Mouse (Mus musculus): ENCODE measurements around the gene Rnls. TPM values are rescaled to one million over a fixed set of nuclear protein-coding genes. Genes with fewer than 3 reads are reported as not detected.
A peak's percentile ranks its signal among the peaks of the same experiment; 100 is the strongest.

Rnls gene
- total and polyA plus RNA-seq, 3 experiments, result 1.7 to 3.7 (median 2.8) TPM

DNA sequence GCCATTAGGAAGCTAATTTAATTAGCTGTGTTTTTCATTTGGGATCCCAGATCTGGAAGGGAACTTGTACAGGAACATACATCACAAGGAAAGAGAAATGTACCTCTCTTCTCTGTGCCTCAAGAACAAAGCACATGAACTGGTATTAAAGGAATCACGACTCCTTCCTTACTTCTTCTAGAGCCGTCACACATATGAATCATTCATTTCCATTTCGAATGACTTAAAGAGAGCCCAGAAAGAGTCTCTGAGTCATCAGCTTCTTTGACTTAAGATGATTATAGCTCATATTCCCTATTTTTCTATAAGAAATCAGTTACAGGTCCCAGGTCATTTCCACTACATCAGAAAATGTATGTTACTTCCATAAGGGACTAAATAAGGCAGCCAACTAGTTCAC lies 159.2 kb downstream of the Rnls start:
- no peaks in the 10 kb centered on the region for H3K9me3 ChIP-seq (replicated peaks; ENCODE audit: low read length)
- H3K27ac ChIP-seq (ENCODE audit: insufficient read depth, low read depth), result no peak overlapping the region
- H3K27me3 ChIP-seq (replicated peaks), result no peaks in the 10 kb centered on the region
- DNase-seq (ENCODE audit: extremely low read depth), result no peak
- TF ChIP-seq PAX5 (IDR thresholded peaks at IDR 0.05; ENCODE audit: low read length) (no peak), MAX (IDR thresholded peaks at IDR 0.05; ENCODE audit: low read length) (no peak), TCF12 (IDR thresholded peaks at IDR 0.05; ENCODE audit: low read depth, low read length) (no peak), KAT2A (IDR thresholded peaks at IDR 0.05; ENCODE audit: insufficient replicate concordance, low read length) (no peak), CHD1 (IDR thresholded peaks at IDR 0.05; ENCODE audit: low read depth, low read length) (no peak), NELFE (IDR thresholded peaks at IDR 0.05; ENCODE audit: low read depth, low read length) (no peak), ELF1 (IDR thresholded peaks at IDR 0.05; ENCODE audit: low read depth, low read length) (no peak), RAD21 (IDR thresholded peaks at IDR 0.05; ENCODE audit: low read depth, low read length) (no peak), USF2 (conservative IDR thresholded peaks at IDR 0.05; ENCODE audit: low read depth, low read length) (no peak), ETS1 (conservative IDR thresholded peaks at IDR 0.05; ENCODE audit: low read depth, low read length) (no peak), USF1 (IDR thresholded peaks at IDR 0.05; ENCODE audit: low read depth, low read length) (no peak), ZNF384 (IDR thresholded peaks at IDR 0.05; ENCODE audit: low read depth, low read length) (no peak)
- dilution Hi-C loops (cut with MboI; ENCODE audit: extremely low pct_ligation_motif_present, extremely low pct_unique_long_range_greater_than_20kb, low sequenced_read_pairs) (no loop called here), in situ Hi-C loops (cut with MboI; ENCODE audit: low pct_ligation_motif_present, low pct_unique_long_range_greater_than_20kb, low sequenced_read_pairs) (loop anchor here (25.0 kb wide), 1 partner anchor 129 kb away; no protein-coding TSS in a partner anchor)
- H3K4me1 ChIP-seq (ENCODE audit: control insufficient read depth in 1 of 2, insufficient read depth in 2 of 2), result no peaks in the 10 kb centered on the region; a peak in 1 of 4 replicates
- no peak overlapping the region for H3K4me2 ChIP-seq (ENCODE audit: insufficient read depth, low read depth, poor library complexity, severe bottlenecking)
- no peaks in the 10 kb centered on the region for H3K79me2 ChIP-seq (replicated peaks; ENCODE audit: control insufficient read depth, extremely low read depth, insufficient read depth, poor library complexity, severe bottlenecking)
- no peak overlapping the region for H3K9ac ChIP-seq (ENCODE audit: insufficient read depth, low read depth)
- H3K4me3 ChIP-seq (replicated peaks in 1 of 3; ENCODE audit: low read depth in 2 of 3, low read length in 2 of 3, poor library complexity in 1 of 3), result no peak overlapping the region
- no peaks in the 10 kb centered on the region for H3K36me3 ChIP-seq (replicated peaks in 1 of 2; ENCODE audit: control insufficient read depth in 1 of 2, insufficient read depth in 1 of 2, low read length in 1 of 2)

DNA sequence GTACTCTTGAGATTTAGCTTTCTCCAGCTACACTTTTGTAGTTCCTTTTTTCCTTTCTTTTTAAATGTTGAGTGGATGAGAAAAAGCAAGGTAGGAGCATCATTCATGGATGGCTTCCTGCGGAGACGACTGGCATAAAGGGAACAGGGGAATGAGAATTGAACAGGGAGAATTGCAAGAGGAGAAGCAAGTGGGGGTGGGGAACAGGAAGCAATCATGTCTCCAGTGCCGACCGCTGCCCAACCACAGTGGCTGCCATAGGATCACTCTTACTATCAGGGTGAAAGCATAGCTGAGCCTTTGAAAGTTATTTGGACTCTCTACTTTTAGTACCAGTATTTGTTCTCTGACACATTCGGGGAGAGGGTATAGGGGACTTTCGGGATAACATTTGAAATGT lies 160.8 kb downstream of the Rnls start:
- Histone ChIP-seq H3K36me3 (replicated peaks in 1 of 2; ENCODE audit: control insufficient read depth in 1 of 2, insufficient read depth in 1 of 2, low read length in 1 of 2) (no peaks in the 10 kb centered on the region), H3K27ac (ENCODE audit: insufficient read depth, low read depth) (no peak overlapping the region), H3K79me2 (replicated peaks; ENCODE audit: control insufficient read depth, extremely low read depth, insufficient read depth, poor library complexity, severe bottlenecking) (no peaks in the 10 kb centered on the region), H3K9me3 (replicated peaks; ENCODE audit: low read length) (no peaks in the 10 kb centered on the region), H3K9ac (ENCODE audit: insufficient read depth, low read depth) (no peak overlapping the region), H3K27me3 (replicated peaks) (no peaks in the 10 kb centered on the region), H3K4me2 (ENCODE audit: insufficient read depth, low read depth, poor library complexity, severe bottlenecking) (peak overlapping the region; percentile 37), H3K4me3 (replicated peaks in 1 of 3; ENCODE audit: low read depth in 2 of 3, low read length in 2 of 3, poor library complexity in 1 of 3) (no peak overlapping the region), H3K4me1 (ENCODE audit: control insufficient read depth in 1 of 2, insufficient read depth in 2 of 2) (0 out of 4 replicates have a peak, but pooled peaks cover 0 to 2% of the 10 kb centered on the region in 2 experiments)
- no peak for DNase-seq (ENCODE audit: extremely low read depth)
- in situ Hi-C loops (cut with MboI; ENCODE audit: low pct_ligation_motif_present, low pct_unique_long_range_greater_than_20kb, low sequenced_read_pairs) (loop anchor here (25.0 kb wide), 1 partner anchor 131 kb away; no protein-coding TSS in a partner anchor), dilution Hi-C loops (cut with MboI; ENCODE audit: extremely low pct_ligation_motif_present, extremely low pct_unique_long_range_greater_than_20kb, low sequenced_read_pairs) (no loop called here)
- TF ChIP-seq ZC3H11A (IDR thresholded peaks at IDR 0.05; ENCODE audit: low read depth, low read length) (no peak), MYC (IDR thresholded peaks at IDR 0.05; ENCODE audit: low read depth, low read length) (no peak), NRF1 (IDR thresholded peaks at IDR 0.05; ENCODE audit: low read depth, low read length) (no peak), USF1 (IDR thresholded peaks at IDR 0.05; ENCODE audit: low read depth, low read length) (no peak), EP300 (IDR thresholded peaks at IDR 0.05; ENCODE audit: low read length) (no peak), ZMIZ1 (IDR thresholded peaks at IDR 0.05; ENCODE audit: low read depth, low read length) (no peak), ZNF384 (IDR thresholded peaks at IDR 0.05; ENCODE audit: low read depth, low read length) (no peak), MAZ (IDR thresholded peaks at IDR 0.05; ENCODE audit: low read depth, low read length) (no peak), TBP (conservative IDR thresholded peaks at IDR 0.05; ENCODE audit: low read depth, low read length) (no peak), CHD1 (IDR thresholded peaks at IDR 0.05; ENCODE audit: low read depth, low read length) (no peak), PAX5 (IDR thresholded peaks at IDR 0.05; ENCODE audit: low read length) (no peak), USF2 (conservative IDR thresholded peaks at IDR 0.05; ENCODE audit: low read depth, low read length) (no peak), ELF1 (IDR thresholded peaks at IDR 0.05; ENCODE audit: low read depth, low read length) (no peak), NELFE (IDR thresholded peaks at IDR 0.05; ENCODE audit: low read depth, low read length) (no peak), RAD21 (IDR thresholded peaks at IDR 0.05; ENCODE audit: low read depth, low read length) (no peak), BHLHE40 (IDR thresholded peaks at IDR 0.05; ENCODE audit: low read depth, low read length) (no peak), TCF12 (IDR thresholded peaks at IDR 0.05; ENCODE audit: low read depth, low read length) (no peak)

Measured in CH12.LX (cell line).